Mouse (Mus musculus) midbrain, embryonic 14.5 days (tissue): ENCODE measurements around the gene Crip2. TPM values are rescaled to one million over a fixed set of nuclear protein-coding genes. Genes with fewer than 3 reads are reported as not detected.

ENCODE experiments used
- ATAC-seq: fragments of 200-750 bp; cut with Nextera tagmentation; 2 replicates; pipeline ENCODE4 v1.8.0; 2017; ENCODE audit warnings: moderate number of reproducible peaks, moderate library complexity; ENCODE audit not compliant: low FRiP score, low TSS enrichment
- DNase-seq: peaks from one replicate; pipeline ENCODE4 v3.0.0-alpha.2; 2015
- H3K27ac ChIP-seq: fragments of 300-500 bp; sonication (generic); replicated peaks from 2 replicates; pipeline ENCODE4 v1.5.1; 2014; ENCODE audit warnings: mild to moderate bottlenecking, low read depth, low read length, moderate library complexity
- H3K27me3 ChIP-seq: fragments of 300-500 bp; sonication (generic); 2 replicates; pipeline ENCODE4 v1.6.1; 2014; ENCODE audit warnings: low read length, control low read depth, mixed read lengths; ENCODE audit not compliant: control insufficient read depth, insufficient read depth
- H3K36me3 ChIP-seq: fragments of 300-500 bp; sonication (generic); 2 replicates; pipeline ENCODE4 v1.6.1; 2014; ENCODE audit warnings: low read length, control low read depth; ENCODE audit not compliant: control insufficient read depth, insufficient read depth
- H3K4me1 ChIP-seq: fragments of 300-500 bp; sonication (generic); 2 replicates; pipeline ENCODE4 v1.6.1; 2014; ENCODE audit warnings: mild to moderate bottlenecking, antibody characterized with exemption, low read length, control low read depth; ENCODE audit not compliant: control insufficient read depth, insufficient read depth
- H3K4me2 ChIP-seq: fragments of 300-500 bp; sonication (generic); 2 replicates; pipeline ENCODE4 v1.6.1; 2014; ENCODE audit warnings: mild to moderate bottlenecking, low read length, moderate library complexity
- H3K4me3 ChIP-seq: fragments of 300-500 bp; sonication (generic); replicated peaks from 2 replicates; pipeline ENCODE4 v1.5.1; 2014; ENCODE audit warnings: low read depth, low read length
- H3K9ac ChIP-seq: fragments of 300-500 bp; sonication (generic); replicated peaks from 2 replicates; pipeline ENCODE4 v1.6.1; 2014; ENCODE audit warnings: mild to moderate bottlenecking, low read length, moderate library complexity
- H3K9me3 ChIP-seq: fragments of 300-500 bp; sonication (generic); 2 replicates; pipeline ENCODE4 v1.6.1; 2016; ENCODE audit warnings: low read length, control low read depth, mixed read lengths; ENCODE audit not compliant: control insufficient read depth
- WGBS: fragments of 180-500 bp; shearing (Covaris S2); extraction: QIAGEN DNeasy Blood & Tissue Kit; methylation state at CpG from one replicate; pipeline ENCODE4 v1.1.7; 2014; 5-methylcytosine and 5-hydroxymethylcytosine counted together
- polyA plus RNA-seq: library from polyadenylated mRNA; unstranded; fragments of >200 nt; fragmentation: Nextera tagmentation; extraction: Ambion mirVana; gene quantifications from 2 replicates; pipeline ENCODE4 v1.2.1, GENCODE M21; 2014

Gene Crip2
- polyA plus RNA-seq, 1 experiment from 2014 or later = 297 TPM

DNA sequence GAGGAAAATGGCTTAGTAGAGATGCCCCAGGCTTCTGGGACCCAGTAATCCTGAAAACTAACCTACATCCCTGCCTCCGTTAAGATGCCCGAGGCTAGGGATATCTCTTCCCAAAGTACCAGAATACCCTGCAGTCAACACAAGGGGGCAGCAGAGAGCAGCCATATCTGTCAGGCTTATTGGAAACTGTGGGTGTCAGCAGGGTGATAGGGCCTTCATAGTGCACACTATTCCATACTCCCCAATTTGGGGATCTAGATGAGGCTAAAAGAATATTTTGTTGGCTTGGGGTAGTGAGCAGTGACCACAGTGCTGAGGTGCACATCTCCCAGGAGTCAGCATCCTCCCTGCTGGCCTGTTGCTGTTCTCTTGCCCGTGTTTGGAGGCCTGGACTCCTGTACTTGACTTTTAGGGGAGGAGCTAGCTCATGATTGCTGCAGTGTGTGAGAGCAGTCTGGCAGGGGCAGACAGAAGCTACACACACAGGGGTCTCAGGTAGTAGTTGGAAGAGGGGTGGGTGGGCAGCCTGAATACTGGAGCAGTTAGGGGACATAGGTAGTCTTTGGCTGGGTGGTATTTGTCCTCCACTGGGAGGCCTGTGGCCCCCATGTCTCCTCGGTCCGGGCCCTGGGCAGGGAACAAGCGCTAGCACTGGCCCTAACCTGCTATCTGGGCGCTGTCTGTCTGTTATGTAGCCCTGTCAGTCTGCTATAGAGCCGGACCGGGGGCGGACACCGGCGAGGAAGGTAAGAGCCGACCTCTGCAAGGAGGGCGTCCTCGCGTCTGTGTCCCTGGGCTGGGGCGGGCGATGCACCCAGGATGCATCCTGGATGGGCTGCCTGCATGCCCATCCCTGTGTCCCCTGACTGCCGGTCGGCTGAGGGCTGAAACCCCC lies 20.3 kb upstream of the Crip2 start:
- H3K27ac ChIP-seq = no peak overlapping the region
- ATAC-seq (peak; percentile 55; the same call in 1 of the 2 replicates), DNase-seq (peak; percentile 91)
- no peak overlapping the region for H3K4me2 ChIP-seq
- 85% methylated on average over 20 of the region's 20 CpGs for WGBS
- H3K4me3 ChIP-seq = no peak overlapping the region
- H3K27me3 ChIP-seq = no peaks in the 10 kb centered on the region
- H3K4me1 ChIP-seq = no peaks in the 10 kb centered on the region
- H3K9ac ChIP-seq = no peak overlapping the region
- H3K9me3 ChIP-seq = no peaks in the 10 kb centered on the region
- peaks cover 79% of the 10 kb centered on the region for H3K36me3 ChIP-seq

DNA sequence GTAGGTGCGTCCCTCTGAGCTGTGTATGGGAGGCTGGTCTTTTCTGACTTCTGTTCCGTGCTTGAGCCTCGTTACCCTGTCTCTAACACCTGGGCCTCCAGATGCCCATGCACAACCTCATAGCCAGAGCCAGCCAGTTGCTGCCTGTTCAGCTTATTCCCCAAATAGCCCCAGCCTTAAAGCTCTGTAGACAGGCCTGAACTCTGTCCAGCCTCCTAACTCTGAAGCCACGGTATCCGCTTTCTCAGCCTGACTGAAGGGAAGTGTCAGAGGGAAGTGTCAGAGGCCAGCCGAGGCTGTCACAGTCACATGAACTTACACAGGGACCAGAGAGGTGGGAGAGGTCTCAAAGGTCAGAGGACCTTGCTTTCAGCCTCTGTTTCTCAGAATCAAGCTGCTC lies 15.3 kb upstream of the Crip2 start:
- no peak for DNase-seq
- 94% methylated on average over 6 of the region's 6 CpGs for WGBS
- Histone ChIP-seq H3K4me3 (no peak overlapping the region), H3K9me3 (no peaks in the 10 kb centered on the region), H3K4me1 (no peaks in the 10 kb centered on the region), H3K27me3 (no peaks in the 10 kb centered on the region), H3K27ac (no peak overlapping the region), H3K36me3 (peaks cover 98% of the 10 kb centered on the region), H3K9ac (no peak overlapping the region), H3K4me2 (no peak overlapping the region)
- no peak for ATAC-seq

DNA sequence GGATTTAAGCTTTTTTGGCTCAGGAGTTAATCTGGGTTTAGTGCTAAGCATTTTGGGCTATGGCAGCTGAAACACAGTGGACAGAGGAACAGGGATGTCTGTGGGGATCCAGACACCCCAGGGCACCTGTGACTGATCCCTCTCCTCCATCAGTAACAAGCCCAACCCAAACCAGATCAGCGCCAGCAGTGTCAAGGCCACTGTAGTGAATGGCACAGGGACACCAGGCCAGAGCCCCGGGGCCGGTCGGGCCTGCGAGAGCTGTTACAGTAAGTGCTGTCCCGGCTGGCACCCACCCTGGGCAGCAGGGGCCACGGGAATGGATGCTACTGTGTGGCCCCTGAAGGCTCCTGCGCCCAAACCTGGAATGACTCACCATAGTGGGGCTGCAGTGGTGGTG lies 9.3 kb upstream of the Crip2 start:
- no peak overlapping the region for H3K4me3 ChIP-seq
- H3K9ac ChIP-seq = no peak overlapping the region
- WGBS = 98% methylated on average over 8 of the region's 8 CpGs
- DNase-seq = no peak
- H3K4me2 ChIP-seq = no peak overlapping the region
- H3K27me3 ChIP-seq = no peaks in the 10 kb centered on the region
- H3K27ac ChIP-seq = no peak overlapping the region
- no peak for ATAC-seq
- no peaks in the 10 kb centered on the region for H3K9me3 ChIP-seq
- H3K4me1 ChIP-seq = no peaks in the 10 kb centered on the region
- peaks cover 100% of the 10 kb centered on the region for H3K36me3 ChIP-seq

DNA sequence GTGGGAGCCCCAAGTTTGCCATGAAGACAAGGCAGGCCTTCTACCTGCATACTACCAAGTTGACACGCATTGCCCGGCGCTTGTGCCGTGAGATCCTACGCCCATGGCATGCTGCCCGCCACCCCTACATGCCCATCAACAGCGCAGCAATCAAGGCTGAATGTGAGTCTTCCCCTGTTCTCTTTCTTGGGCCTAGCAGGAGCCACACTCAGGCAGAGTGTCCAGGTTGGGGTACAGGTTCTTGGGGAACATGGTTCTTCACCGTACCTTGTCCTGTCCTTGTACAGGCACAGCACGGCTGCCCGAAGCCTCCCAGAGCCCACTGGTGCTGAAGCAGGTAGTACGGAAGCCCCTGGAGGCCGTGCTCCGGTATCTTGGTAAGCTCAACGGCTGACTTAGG lies 8.4 kb upstream of the Crip2 start:
- Histone ChIP-seq H3K9me3 (no peaks in the 10 kb centered on the region), H3K27me3 (no peaks in the 10 kb centered on the region), H3K4me1 (no peaks in the 10 kb centered on the region), H3K27ac (no peak overlapping the region), H3K4me2 (no peak overlapping the region), H3K9ac (no peak overlapping the region), H3K4me3 (no peak overlapping the region), H3K36me3 (peaks cover 100% of the 10 kb centered on the region)
- no peak for ATAC-seq
- 98% methylated on average over 14 of the region's 14 CpGs for WGBS
- DNase-seq = no peak

DNA sequence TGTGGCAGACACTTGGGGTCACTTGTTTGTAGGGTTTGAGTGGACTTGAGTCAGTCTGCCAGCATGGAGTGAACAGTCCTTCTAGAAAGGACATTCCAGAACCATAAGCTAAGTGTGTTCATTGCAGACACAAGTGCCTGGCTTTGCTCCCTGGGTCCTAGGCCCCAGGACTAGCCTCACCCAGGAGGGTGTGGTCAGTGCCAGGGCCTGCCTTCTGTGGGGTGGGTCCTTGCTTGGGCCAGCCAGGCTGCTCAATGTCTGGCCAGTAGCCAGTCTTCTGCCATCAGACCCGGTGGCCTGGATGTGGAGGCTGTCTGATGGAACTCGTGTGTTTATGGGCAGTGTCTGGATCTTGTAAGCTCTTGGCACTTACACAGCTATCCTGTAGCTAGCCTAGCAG lies 7.5 kb upstream of the Crip2 start:
- Histone ChIP-seq H3K9me3 (no peaks in the 10 kb centered on the region), H3K9ac (no peak overlapping the region), H3K36me3 (peaks cover 100% of the 10 kb centered on the region), H3K4me2 (no peak overlapping the region), H3K27ac (no peak overlapping the region), H3K4me3 (no peak overlapping the region), H3K4me1 (no peaks in the 10 kb centered on the region), H3K27me3 (no peaks in the 10 kb centered on the region)
- no peak for ATAC-seq
- WGBS = 94% methylated on average over 2 of the region's 2 CpGs
- DNase-seq = no peak

DNA sequence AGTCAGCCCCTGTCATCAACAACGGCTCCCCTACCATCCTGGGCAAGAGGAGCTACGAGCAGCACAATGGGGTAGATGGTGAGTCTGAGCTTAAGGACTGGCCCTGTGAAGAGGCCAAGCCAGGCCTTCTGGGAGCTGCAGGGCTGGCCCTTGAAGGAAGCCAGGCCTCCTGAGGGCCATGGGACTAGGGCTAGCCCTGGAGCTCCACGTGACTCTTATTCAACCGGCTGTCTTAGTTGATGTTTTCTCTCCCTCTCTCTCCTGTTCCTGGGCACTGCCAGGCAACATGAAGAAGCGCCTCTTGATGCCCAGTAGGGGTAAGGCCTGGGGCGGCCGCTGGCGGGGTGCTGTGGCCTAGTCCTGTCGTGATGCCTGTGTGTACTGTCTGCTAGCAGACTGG lies 6.8 kb upstream of the Crip2 start:
- Histone ChIP-seq H3K9ac (no peak overlapping the region), H3K4me3 (no peak overlapping the region), H3K36me3 (peaks cover 99% of the 10 kb centered on the region), H3K27ac (no peak overlapping the region), H3K4me2 (no peak overlapping the region), H3K4me1 (no peaks in the 10 kb centered on the region), H3K9me3 (no peaks in the 10 kb centered on the region), H3K27me3 (no peaks in the 10 kb centered on the region)
- WGBS = 93% methylated on average over 9 of the region's 9 CpGs
- DNase-seq (no peak), ATAC-seq (no peak)

GRCm38 (mm10) chr12:113133861-113134403 lies 6.1 kb upstream of the Crip2 start:
- H3K9me3 ChIP-seq = no peaks in the 10 kb centered on the region
- no peak for DNase-seq
- H3K36me3 ChIP-seq = peaks cover 98% of the 10 kb centered on the region
- H3K27me3 ChIP-seq = no peaks in the 10 kb centered on the region
- WGBS = 81% methylated on average over 5 of the region's 5 CpGs
- H3K9ac ChIP-seq = no peak overlapping the region
- no peak overlapping the region for H3K27ac ChIP-seq
- no peak for ATAC-seq
- no peak overlapping the region for H3K4me3 ChIP-seq
- no peak overlapping the region for H3K4me2 ChIP-seq
- H3K4me1 ChIP-seq = peaks cover 6% of the 10 kb centered on the region

GRCm38 (mm10) chr12:113134502-113134901 lies 5.5 kb upstream of the Crip2 start:
- Histone ChIP-seq H3K9me3 (no peaks in the 10 kb centered on the region), H3K4me1 (peaks cover 12% of the 10 kb centered on the region), H3K4me3 (no peak overlapping the region), H3K9ac (no peak overlapping the region), H3K36me3 (peaks cover 93% of the 10 kb centered on the region), H3K4me2 (no peak overlapping the region), H3K27me3 (no peaks in the 10 kb centered on the region), H3K27ac (no peak overlapping the region)
- 95% methylated on average over 4 of the region's 4 CpGs for WGBS
- DNase-seq (no peak), ATAC-seq (no peak)

- ATAC-seq (no peak), DNase-seq (no peak)
- Histone ChIP-seq H3K27ac (no peak overlapping the region), H3K9me3 (no peaks in the 10 kb centered on the region), H3K36me3 (peaks cover 84% of the 10 kb centered on the region), H3K4me1 (peaks cover 14% of the 10 kb centered on the region), H3K4me2 (no peak overlapping the region), H3K9ac (no peak overlapping the region), H3K27me3 (no peaks in the 10 kb centered on the region), H3K4me3 (no peak overlapping the region)
- WGBS = 96% methylated on average over 7 of the region's 7 CpGs
Measured at GRCm38 (mm10) chr12:113135401-113135800, 4.6 kb upstream of the Crip2 start.
